30 mouse cellular contexts compared by ENCODE assay signal in genomic region chr17:54429922-54430321, GRCm38 (mm10).
"Had no signal": no experiment of that assay in that cellular context is flagged by ENCODE, and none has a peak within 500 bp of the region (broad histone marks: within the 10 kb centered on the region; RNA-seq: fewer than 3 reads in every experiment).

No protein-coding gene starts in this region.

- ATAC-seq: forebrain, embryonic 13.5 days; forebrain, embryonic 14.5 days; forebrain, embryonic 15.5 days; forebrain, embryonic 16.5 days; forebrain, postnatal 0 days had no signal

- H3K36me3 ChIP-seq: embryonic facial prominence, embryonic 10.5 days; embryonic facial prominence, embryonic 12.5 days; embryonic facial prominence, embryonic 13.5 days; embryonic facial prominence, embryonic 15.5 days; forebrain, embryonic 10.5 days; forebrain, embryonic 12.5 days; forebrain, embryonic 15.5 days had no signal

- H3K27me3 ChIP-seq: embryonic facial prominence, embryonic 12.5 days; embryonic facial prominence, embryonic 13.5 days; embryonic facial prominence, embryonic 15.5 days; forebrain, embryonic 12.5 days; forebrain, embryonic 13.5 days; forebrain, embryonic 15.5 days had no signal

- H3K4me3 ChIP-seq: embryonic facial prominence, embryonic 10.5 days; embryonic facial prominence, embryonic 12.5 days; embryonic facial prominence, embryonic 13.5 days; embryonic facial prominence, embryonic 15.5 days; erythroblast, embryonic 14.5 days; forebrain, embryonic 10.5 days; forebrain, embryonic 12.5 days; forebrain, embryonic 13.5 days; forebrain, embryonic 15.5 days; gastrocnemius, adult 2 months; heart, adult 2 months had no signal

- DNase-seq: cerebellum, adult 18-20 months; cerebellum, adult 2 months; cerebellum, adult 8-10 months; cerebellum, adult 9-10 months; cerebellum, adult 9-11 months; cerebellum, postnatal 10 days; cerebellum, postnatal 14 days; cerebellum, postnatal 25 days; cerebellum, postnatal 36 days; embryo, embryonic 11 days; forebrain, postnatal 0 days; gastrocnemius, adult 2 months; gastrocnemius, postnatal 10 days; gastrocnemius, postnatal 14 days; gastrocnemius, postnatal 25 days; gastrocnemius, postnatal 36 days; heart, adult 11 months; heart, adult 18-20 months; heart, adult 2 months had no signal

- H3K4me2 ChIP-seq: embryonic facial prominence, embryonic 12.5 days; embryonic facial prominence, embryonic 13.5 days; embryonic facial prominence, embryonic 15.5 days; forebrain, embryonic 12.5 days; forebrain, embryonic 13.5 days; forebrain, embryonic 15.5 days had no signal

- H3K4me1 ChIP-seq: embryonic facial prominence, embryonic 10.5 days; embryonic facial prominence, embryonic 12.5 days; embryonic facial prominence, embryonic 13.5 days; embryonic facial prominence, embryonic 15.5 days; forebrain, embryonic 10.5 days; forebrain, embryonic 12.5 days; forebrain, embryonic 13.5 days; forebrain, embryonic 15.5 days had no signal

- H3K9me3 ChIP-seq: embryonic facial prominence, embryonic 12.5 days; embryonic facial prominence, embryonic 13.5 days; embryonic facial prominence, embryonic 15.5 days; forebrain, embryonic 15.5 days had no signal

- H3K27ac ChIP-seq: embryonic facial prominence, embryonic 10.5 days; embryonic facial prominence, embryonic 12.5 days; embryonic facial prominence, embryonic 13.5 days; embryonic facial prominence, embryonic 15.5 days; forebrain, embryonic 10.5 days; forebrain, embryonic 12.5 days; forebrain, embryonic 13.5 days; forebrain, embryonic 15.5 days; gastrocnemius, adult 2 months; heart, adult 2 months had no signal

- H3K9ac ChIP-seq: embryonic facial prominence, embryonic 12.5 days; embryonic facial prominence, embryonic 13.5 days; embryonic facial prominence, embryonic 15.5 days; forebrain, embryonic 12.5 days; forebrain, embryonic 13.5 days; forebrain, embryonic 15.5 days; forebrain, postnatal 0 days had no signal
